Mouse (Mus musculus) E14TG2a.4 (cell line): ENCODE results near the gene Rtn2.

Source experiments
- CTCF ChIP-seq: conservative IDR thresholded peaks from 2 replicates; pipeline ENCODE4 v1.5.1; 2014; ENCODE audit warnings: low read length
- NANOG ChIP-seq: IDR thresholded peaks from 2 replicates; pipeline ENCODE4 v1.6.1; 2014; ENCODE audit warnings: borderline replicate concordance, low read length, mixed read lengths

DNA sequence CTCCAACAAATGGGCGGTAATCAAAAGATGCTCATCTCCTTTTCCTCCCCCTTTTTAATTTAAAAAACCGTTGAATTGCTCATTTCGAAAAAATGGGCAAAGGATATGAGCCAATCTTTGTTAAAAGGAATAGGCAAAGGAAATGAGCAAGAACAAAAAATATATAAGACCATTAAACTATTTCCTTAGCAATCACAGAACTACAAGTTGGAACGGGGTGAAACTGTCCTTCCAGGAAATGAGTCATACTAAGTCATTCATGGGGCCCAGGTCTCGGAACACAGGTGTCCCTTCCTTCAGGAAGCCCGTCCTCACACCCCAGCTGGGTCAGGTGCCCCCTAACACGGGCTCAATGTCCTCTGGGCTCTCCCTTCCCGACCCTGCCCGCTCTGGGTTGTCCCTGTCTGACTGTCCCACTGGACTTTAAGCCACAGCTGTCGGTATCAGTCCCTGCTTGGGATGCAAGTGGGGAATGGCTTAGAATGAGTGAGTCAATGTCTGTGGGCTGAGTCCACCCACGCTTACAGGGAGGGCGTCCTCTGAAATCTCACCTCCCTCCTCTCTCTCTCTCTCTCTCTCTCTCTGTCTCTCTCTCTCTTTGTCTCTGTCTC, 61.9 kb downstream of the Rtn2 start, which contains the start of gene Ercc1:
- TF ChIP-seq CTCF, result no peak
- no peak for TF ChIP-seq NANOG
